Mouse (Mus musculus): Measurements from ENCODE around the gene Terf2ip. TPM values are rescaled to one million over a fixed set of nuclear protein-coding genes. Genes with fewer than 3 reads are reported as not detected.
A peak's percentile ranks its signal among the peaks of the same experiment; 100 is the strongest.

Terf2ip gene
- polyA plus RNA-seq, 1 experiment: 13.1 TPM

DNA sequence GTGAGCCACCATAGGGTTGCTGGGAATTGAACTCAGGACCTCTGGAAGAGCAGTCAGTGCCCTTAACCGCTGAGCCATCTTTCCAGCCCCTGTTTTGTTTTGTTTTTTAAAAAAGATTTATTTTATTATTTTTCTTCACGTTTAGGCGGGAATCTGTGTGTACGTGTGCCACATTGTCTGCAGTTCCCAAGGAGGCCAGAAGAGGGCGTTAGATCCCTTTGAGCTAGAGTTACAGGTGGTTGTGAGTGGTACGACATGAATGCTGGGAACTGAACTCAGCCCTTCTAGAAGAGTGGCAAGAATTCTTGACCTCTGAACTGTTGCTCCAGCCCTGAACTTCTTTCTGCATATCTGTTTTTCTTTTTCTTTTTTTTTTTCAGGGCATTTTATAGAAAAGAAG is 38.8 kb downstream of the Terf2ip start:
- H3K36me3 ChIP-seq (ENCODE audit: control insufficient read depth, insufficient read depth, low read length): no peaks in the 10 kb centered on the region
- H3K4me1 ChIP-seq (replicated peaks; ENCODE audit: control insufficient read depth, insufficient read depth, low read length): no peaks in the 10 kb centered on the region
- no peak for DNase-seq
- WGBS: 85% methylated on average over 6 of the region's 6 CpGs
- no peak overlapping the region for H3K4me3 ChIP-seq (ENCODE audit: control insufficient read depth, insufficient read depth, low read length)
- TF ChIP-seq CTCF (IDR thresholded peaks at IDR 0.05; ENCODE audit: borderline replicate concordance, control insufficient read depth, extremely low read depth, insufficient read depth, low read length, poor library complexity): no peak
- TF ChIP-seq POLR2A (IDR thresholded peaks at IDR 0.05; ENCODE audit: control insufficient read depth, extremely low read depth, insufficient read depth, low read length, poor library complexity): no peak
- H3K27ac ChIP-seq (ENCODE audit: control insufficient read depth, insufficient read depth, low read length): no peak overlapping the region
- H3K27me3 ChIP-seq (ENCODE audit: control insufficient read depth, insufficient read depth, low read length): no peaks in the 10 kb centered on the region

- WGBS: 84% methylated on average over 9 of the region's 9 CpGs
- Histone ChIP-seq H3K27me3 (ENCODE audit: control insufficient read depth, insufficient read depth, low read length) (no peaks in the 10 kb centered on the region), H3K27ac (ENCODE audit: control insufficient read depth, insufficient read depth, low read length) (no peak overlapping the region), H3K36me3 (ENCODE audit: control insufficient read depth, insufficient read depth, low read length) (no peaks in the 10 kb centered on the region), H3K4me3 (ENCODE audit: control insufficient read depth, insufficient read depth, low read length) (no peak overlapping the region), H3K4me1 (replicated peaks; ENCODE audit: control insufficient read depth, insufficient read depth, low read length) (no peaks in the 10 kb centered on the region)
- TF ChIP-seq POLR2A (IDR thresholded peaks at IDR 0.05; ENCODE audit: control insufficient read depth, extremely low read depth, insufficient read depth, low read length, poor library complexity): no peak
- TF ChIP-seq CTCF (IDR thresholded peaks at IDR 0.05; ENCODE audit: borderline replicate concordance, control insufficient read depth, extremely low read depth, insufficient read depth, low read length, poor library complexity): 0 out of 2 replicates have a peak, but pooled peaks have one; percentile 16
- DNase-seq: no peak
Observed at GRCm38 (mm10) chr8:112051537-112051936, 40.3 kb downstream of the Terf2ip start.

DNA sequence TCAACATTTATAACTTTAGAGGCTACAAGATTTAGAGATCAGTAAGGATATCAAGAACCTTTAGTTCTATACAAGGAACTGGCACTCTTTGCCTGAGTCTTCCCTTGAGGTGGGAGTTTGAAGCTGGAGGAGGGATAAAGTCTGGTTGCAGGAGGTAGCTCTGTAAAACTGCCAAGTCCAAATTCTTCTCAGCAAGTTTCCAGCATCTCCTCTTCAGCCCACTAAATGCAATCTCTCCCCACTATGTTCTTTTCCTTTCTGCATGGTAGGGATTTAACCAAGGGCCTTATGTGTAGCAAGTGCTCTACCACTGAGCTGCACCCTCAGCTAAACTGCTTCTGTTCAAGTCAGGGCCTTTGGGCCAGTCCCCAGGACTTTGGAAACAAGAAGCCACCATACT is 43.3 kb downstream of the Terf2ip start:
- no peaks in the 10 kb centered on the region for H3K4me1 ChIP-seq (replicated peaks; ENCODE audit: control insufficient read depth, insufficient read depth, low read length)
- H3K36me3 ChIP-seq (ENCODE audit: control insufficient read depth, insufficient read depth, low read length): no peaks in the 10 kb centered on the region
- no peak overlapping the region for H3K4me3 ChIP-seq (ENCODE audit: control insufficient read depth, insufficient read depth, low read length)
- no peak overlapping the region for H3K27ac ChIP-seq (ENCODE audit: control insufficient read depth, insufficient read depth, low read length)
- no peak for DNase-seq
- TF ChIP-seq POLR2A (IDR thresholded peaks at IDR 0.05; ENCODE audit: control insufficient read depth, extremely low read depth, insufficient read depth, low read length, poor library complexity): no peak
- no peak for TF ChIP-seq CTCF (IDR thresholded peaks at IDR 0.05; ENCODE audit: borderline replicate concordance, control insufficient read depth, extremely low read depth, insufficient read depth, low read length, poor library complexity)
- H3K27me3 ChIP-seq (ENCODE audit: control insufficient read depth, insufficient read depth, low read length): no peaks in the 10 kb centered on the region

- TF ChIP-seq POLR2A (IDR thresholded peaks at IDR 0.05; ENCODE audit: control insufficient read depth, extremely low read depth, insufficient read depth, low read length, poor library complexity) (no peak), CTCF (IDR thresholded peaks at IDR 0.05; ENCODE audit: borderline replicate concordance, control insufficient read depth, extremely low read depth, insufficient read depth, low read length, poor library complexity) (no peak)
- no peaks in the 10 kb centered on the region for H3K36me3 ChIP-seq (ENCODE audit: control insufficient read depth, insufficient read depth, low read length)
- peak; percentile 11 for DNase-seq
- no peak overlapping the region for H3K27ac ChIP-seq (ENCODE audit: control insufficient read depth, insufficient read depth, low read length)
- 34% methylated on average over 4 of the region's 4 CpGs for WGBS
- H3K27me3 ChIP-seq (ENCODE audit: control insufficient read depth, insufficient read depth, low read length): no peaks in the 10 kb centered on the region
- H3K4me1 ChIP-seq (replicated peaks; ENCODE audit: control insufficient read depth, insufficient read depth, low read length): no peaks in the 10 kb centered on the region; the same call in 1 of the 2 replicates
- H3K4me3 ChIP-seq (ENCODE audit: control insufficient read depth, insufficient read depth, low read length): no peak overlapping the region
Observed at GRCm38 (mm10) chr8:112061372-112061771, 50.2 kb downstream of the Terf2ip start.

Other genes with a start within 250 kb of the Terf2ip start
- gene Cfdp1, start 157.1 kb upstream of the Terf2ip start, polyA plus RNA-seq (2012; rRNA removed): 5.5 and 5.8 TPM in 2 replicates
- gene Tmem170, start 134.6 kb upstream of the Terf2ip start, polyA plus RNA-seq (2012; rRNA removed): 3.1 and 3.7 TPM in 2 replicates
- gene Chst5, start 101.0 kb upstream of the Terf2ip start, polyA plus RNA-seq (2012; rRNA removed): 0.75 and 0.83 TPM in 2 replicates
- 2.4 and 2.8 TPM in 2 replicates for gene Tmem231, start 77.5 kb upstream of the Terf2ip start, polyA plus RNA-seq (2012; rRNA removed)
- gene Gabarapl2, start 70.7 kb upstream of the Terf2ip start, polyA plus RNA-seq (2012; rRNA removed): 34.1 and 45.3 TPM in 2 replicates
- 4.0 and 4.5 TPM in 2 replicates for gene Adat1, start 19.1 kb upstream of the Terf2ip start, polyA plus RNA-seq (2012; rRNA removed)
- gene Kars, start 75 bp upstream of the Terf2ip start, polyA plus RNA-seq (2012; rRNA removed): 54.5 and 63.7 TPM in 2 replicates
- not detected in 2 replicates for gene Gm6793, start 3.6 kb downstream of the Terf2ip start, polyA plus RNA-seq (2012; rRNA removed)

Data from thymus, adult 2 months (tissue).